Mouse (Mus musculus) erythroblast, adult 5-6 weeks (primary cell): Measurements from ENCODE around the gene Elf5. TPM values are rescaled to one million over a fixed set of nuclear protein-coding genes. Genes with fewer than 3 reads are reported as not detected.

Experiments used
- ATAC-seq: replicated peaks from 2 replicates; pipeline ENCODE4 v1.8.0; 2016; ENCODE audit warnings: moderate number of reproducible peaks, mild to moderate bottlenecking, moderate TSS enrichment, inconsistent platforms; ENCODE audit not compliant: poor library complexity, low FRiP score, severe bottlenecking
- total RNA-seq, 2 experiments: library from RNA; stranded (forward) in 1 of 2; stranded (reverse) in 1 of 2; fragments of 150-400 nt in 1 of 2; fragments of 200-764, 138-1000 nt in 1 of 2; gene quantifications; 2 replicates each; pipeline versions ENCODE4 v1.2.3 to v1.2.4; 2015 to 2017; ENCODE audit warnings: low replicate concordance in 2 of 2

Elf5 gene
- total RNA-seq, 2 experiments from 2014 or later = not detected

- no peak for ATAC-seq
Measured at GRCm38 (mm10) chr2:103430712-103431111, 19.2 kb downstream of the Elf5 start.

- ATAC-seq = no peak
Measured at GRCm38 (mm10) chr2:103432695-103433275, 21.3 kb downstream of the Elf5 start.

GRCm38 (mm10) chr2:103435110-103435509 is 23.6 kb downstream of the Elf5 start:
- no peak for ATAC-seq

GRCm38 (mm10) chr2:103436534-103436933 is 25.0 kb downstream of the Elf5 start:
- no peak for ATAC-seq

- no peak for ATAC-seq
Measured at GRCm38 (mm10) chr2:103439071-103439622, 27.7 kb downstream of the Elf5 start.

GRCm38 (mm10) chr2:103439710-103440109 is 28.2 kb downstream of the Elf5 start:
- peak; percentile 66; the same call in 1 of the 2 replicates for ATAC-seq

- ATAC-seq = peak; percentile 81
Measured at GRCm38 (mm10) chr2:103445776-103446175, 34.3 kb downstream of the Elf5 start.

GRCm38 (mm10) chr2:103446326-103446725 is 34.8 kb downstream of the Elf5 start:
- no peak for ATAC-seq

GRCm38 (mm10) chr2:103448947-103449560 is 37.6 kb downstream of the Elf5 start:
- no peak for ATAC-seq

GRCm38 (mm10) chr2:103449813-103450212 is 38.3 kb downstream of the Elf5 start:
- no peak for ATAC-seq

- ATAC-seq = no peak
Measured at GRCm38 (mm10) chr2:103450267-103450666, 38.8 kb downstream of the Elf5 start.

- ATAC-seq = no peak
Measured at GRCm38 (mm10) chr2:103452550-103452949, 41.1 kb downstream of the Elf5 start.

GRCm38 (mm10) chr2:103455748-103456147 is 44.3 kb downstream of the Elf5 start:
- no peak for ATAC-seq

GRCm38 (mm10) chr2:103456646-103457045 is 45.2 kb downstream of the Elf5 start:
- peak; percentile 67 for ATAC-seq

GRCm38 (mm10) chr2:103457048-103457447 is 45.6 kb downstream of the Elf5 start:
- no peak for ATAC-seq

- ATAC-seq = no peak
Measured at GRCm38 (mm10) chr2:103457628-103458027, 46.1 kb downstream of the Elf5 start.

GRCm38 (mm10) chr2:103459069-103459468 is 47.6 kb downstream of the Elf5 start:
- no peak for ATAC-seq

GRCm38 (mm10) chr2:103461210-103461609 is 49.7 kb downstream of the Elf5 start:
- ATAC-seq = no peak

GRCm38 (mm10) chr2:103461743-103462142 is 50.3 kb downstream of the Elf5 start:
- ATAC-seq = no peak

GRCm38 (mm10) chr2:103462746-103463145 is 51.3 kb downstream of the Elf5 start:
- no peak for ATAC-seq

GRCm38 (mm10) chr2:103464524-103464923 is 53.0 kb downstream of the Elf5 start:
- ATAC-seq = no peak
